Mouse (Mus musculus): Measurements from ENCODE around the gene Nr1d1.

Gene Nr1d1

DNA sequence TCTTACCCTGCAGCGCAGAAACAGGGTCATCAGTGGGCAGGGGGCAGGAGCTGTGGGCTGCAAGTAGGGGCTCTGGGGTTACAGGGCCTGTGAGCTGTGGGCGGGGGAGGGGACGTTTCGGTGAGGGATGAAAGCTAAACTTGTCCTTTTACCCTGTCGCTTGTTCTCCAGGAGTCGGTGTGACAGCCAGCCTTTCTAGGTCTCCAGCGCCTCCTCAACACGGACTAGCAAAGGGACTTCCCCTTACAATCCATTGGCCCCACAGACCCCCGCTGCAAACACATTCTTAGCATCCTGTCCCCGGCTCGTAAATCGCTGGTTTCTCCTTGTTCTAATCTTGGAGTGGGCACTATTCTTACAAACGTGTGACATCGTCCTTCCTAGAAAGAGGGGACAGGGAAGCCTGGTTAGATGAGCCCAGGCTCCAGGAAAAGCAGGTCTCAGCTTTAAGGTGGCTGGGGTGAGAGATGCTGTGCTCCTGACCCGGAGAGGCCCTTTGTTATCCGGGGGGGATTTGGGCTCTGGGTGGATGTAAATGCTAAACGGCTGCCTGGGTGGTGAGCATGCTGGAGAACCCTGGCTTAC lies 7.6 kb upstream of the Nr1d1 start:
- ChIA-PET POLR2A (interaction anchor here in 3 of 4 experiments (0.6 to 3.8 kb wide), 31 partner anchors 8 to 367 kb away, joined by 3 to 21 read pairs (median 4); partner anchors contain the start of genes Msl1 (in 2 of the 3), Thra (in 2 of the 3), Nr1d1 (in 1 of the 3) and Psmd3 (in 1 of the 3)), CTCF (interaction anchor here in 3 of 4 experiments (0.8 to 2.2 kb wide), 11 partner anchors 9 to 81 kb away, joined by 3 to 8 read pairs (median 3); partner anchors contain the start of genes Thra (in 2 of the 3) and Csf3 (in 1 of the 3))

DNA sequence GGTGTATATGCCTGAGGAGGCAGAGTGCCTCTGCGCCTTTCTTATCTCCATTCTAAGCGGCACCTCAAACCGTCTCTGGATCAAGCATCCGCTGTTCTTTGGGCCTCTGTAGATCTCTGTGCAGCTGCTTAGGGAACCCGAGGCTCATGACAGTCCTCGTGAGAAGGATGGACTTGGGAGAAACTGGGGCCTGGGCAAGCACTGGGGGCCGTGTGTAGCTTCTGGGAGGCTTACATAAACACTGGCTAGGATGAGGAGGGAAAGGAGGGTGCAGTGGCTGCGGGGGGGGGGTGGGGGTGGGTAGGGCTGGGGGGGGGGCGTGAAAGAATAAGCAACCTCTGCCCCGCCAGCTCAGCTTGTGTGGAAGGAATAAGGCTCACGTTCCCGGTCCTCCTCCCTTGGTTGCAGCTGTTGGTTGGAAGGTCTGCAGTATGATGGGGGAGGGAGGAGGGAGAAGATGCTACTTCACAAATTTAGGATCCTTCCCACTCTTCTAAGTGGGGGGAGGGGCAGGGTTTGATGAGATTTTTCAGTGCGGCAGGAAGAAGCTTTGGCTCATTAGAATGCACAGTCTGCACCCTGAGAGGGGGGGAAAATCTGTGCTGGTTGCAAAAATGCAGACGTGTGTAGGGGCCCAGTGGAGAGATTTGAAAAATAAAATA lies 6.8 kb upstream of the Nr1d1 start:
- ChIA-PET POLR2A (interaction anchor here (0.5 to 3.8 kb wide), 35 partner anchors 8 to 1538 kb away, joined by 3 to 21 read pairs (median 4); partner anchors contain the start of genes Msl1 (in 2 of the 4), Thra (in 2 of the 4), Eif1 (in 1 of the 4) and Nr1d1 (in 1 of the 4)), CTCF (interaction anchor here in 3 of 4 experiments (0.5 to 2.2 kb wide), 14 partner anchors 8 to 81 kb away, joined by 3 to 8 read pairs (median 3); partner anchors contain the start of genes Thra (in 2 of the 3) and Wipf2 (in 1 of the 3))

DNA sequence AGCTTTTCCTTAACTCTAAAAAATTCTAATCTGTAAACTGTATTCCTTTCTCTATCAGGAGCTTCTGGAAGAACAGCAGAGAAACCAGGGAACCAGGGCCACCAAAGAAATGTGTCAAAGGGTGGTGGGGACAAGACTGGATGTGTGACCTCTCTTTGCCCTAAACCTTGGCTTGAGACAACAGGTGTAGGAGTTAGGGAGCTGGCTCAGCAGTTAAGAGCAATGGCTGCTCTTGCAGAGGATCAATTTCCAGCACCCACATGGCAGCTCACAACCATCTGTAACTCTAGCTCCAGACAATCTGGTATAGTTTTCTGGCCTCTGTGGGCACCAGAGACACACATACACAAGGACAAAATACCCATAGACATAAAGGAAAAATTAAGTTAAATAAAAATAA lies 2.8 kb upstream of the Nr1d1 start:
- ChIA-PET CTCF (interaction anchor here (0.6 to 3.8 kb wide), 7 partner anchors 8 to 86 kb away, joined by 3 to 66 read pairs (median 6); no protein-coding TSS in a partner anchor), POLR2A (interaction anchor here in 3 of 4 experiments (0.7 to 7.4 kb wide), 14 partner anchors 8 to 191 kb away, joined by 3 to 76 read pairs (median 12); partner anchors contain the start of genes Msl1 (in 1 of the 3) and Thra (in 1 of the 3))

DNA sequence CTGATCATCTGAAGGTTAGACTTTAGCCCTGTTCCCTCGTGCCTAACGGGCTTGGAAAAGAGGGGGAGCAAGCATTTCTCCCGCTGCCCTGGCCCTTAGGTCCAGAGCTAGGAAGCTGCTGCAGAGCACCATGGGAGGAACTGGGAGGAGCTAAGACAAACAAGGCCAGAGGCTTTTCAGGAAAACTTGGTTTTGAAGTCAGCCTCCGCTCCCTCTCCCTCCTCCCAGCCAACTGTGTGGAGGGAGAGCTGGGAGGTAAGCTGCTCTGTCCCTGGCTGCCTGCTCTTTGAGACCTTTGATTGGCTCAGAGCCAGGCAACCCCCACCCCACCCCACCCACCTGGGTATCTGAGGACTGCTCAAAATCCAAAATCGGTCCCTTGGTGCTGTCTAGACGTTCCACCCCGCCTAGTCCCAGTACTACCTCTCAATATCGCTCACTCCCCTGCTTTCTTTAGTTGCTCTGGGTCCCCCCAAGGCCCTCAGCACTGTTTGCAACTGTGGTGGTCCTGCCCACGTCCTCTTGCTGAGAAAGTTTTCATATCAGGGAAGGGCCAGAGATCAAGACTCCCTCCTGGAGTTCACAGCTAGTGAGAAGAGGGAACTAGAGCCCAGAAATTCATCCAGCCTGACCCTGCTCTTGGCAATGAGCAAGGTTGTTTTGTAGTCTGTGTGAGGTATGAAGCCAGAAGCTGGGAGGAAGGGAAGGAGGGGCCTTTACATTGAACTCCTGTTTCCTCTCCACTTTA lies 1.9 kb upstream of the Nr1d1 start:
- ChIA-PET POLR2A (interaction anchor here (0.5 to 7.4 kb wide), 47 partner anchors 9 to 978 kb away, joined by 3 to 76 read pairs (median 5); partner anchors contain the start of genes Psmd3 (in 2 of the 4), Thra (in 2 of the 4), Cdc6 (in 1 of the 4) and Lasp1 (in 1 of the 4)), CTCF (interaction anchor here (0.6 to 3.8 kb wide), 22 partner anchors 9 to 1293 kb away, joined by 3 to 66 read pairs (median 4); partner anchors contain the start of gene Mien1 (in 1 of the 4))

DNA sequence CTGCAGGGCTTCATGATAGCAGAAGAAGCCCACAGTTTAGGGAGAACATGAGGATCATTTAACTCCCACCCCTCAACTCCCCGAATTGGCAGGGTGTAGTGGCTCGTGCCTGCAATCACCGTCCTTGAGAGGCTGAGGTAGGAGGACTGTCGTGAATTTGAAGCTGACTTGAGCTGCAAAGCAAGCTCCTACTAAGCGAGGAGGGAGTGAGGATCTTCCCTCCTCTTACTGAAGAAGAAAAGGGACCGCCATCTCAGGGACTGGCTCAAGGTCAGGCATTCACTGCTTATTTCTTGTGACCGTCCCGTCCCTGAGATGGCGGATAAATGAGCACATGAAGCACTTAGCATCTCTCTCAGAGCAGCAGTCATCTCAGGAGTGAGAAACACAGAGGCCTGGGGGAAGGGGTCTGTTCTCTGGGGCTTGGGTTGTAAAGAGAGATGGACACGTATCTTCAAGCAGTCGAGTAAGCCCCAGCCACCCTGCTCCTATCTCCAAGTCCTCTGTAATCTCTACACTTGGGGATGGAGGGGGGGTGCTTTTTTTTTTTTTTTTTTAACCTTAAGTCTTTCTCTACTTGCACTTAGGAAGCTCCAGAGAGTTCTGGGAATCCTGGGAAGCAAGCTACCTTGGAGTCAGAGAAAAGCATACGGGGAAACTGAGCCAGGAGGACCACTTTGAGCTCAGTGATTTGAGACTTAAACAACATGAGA lies 1.1 kb upstream of the Nr1d1 start:
- ChIA-PET POLR2A (interaction anchor here (0.6 to 7.4 kb wide), 58 partner anchors 7 to 1841 kb away, joined by 3 to 76 read pairs (median 5); partner anchors contain the start of genes Psmd3 (in 2 of the 4), Thra (in 2 of the 4), Cdc6 (in 1 of the 4) and Lasp1 (in 1 of the 4)), CTCF (interaction anchor here (0.6 to 3.8 kb wide), 25 partner anchors 9 to 1294 kb away, joined by 3 to 66 read pairs (median 4); partner anchors contain the start of gene Mien1 (in 1 of the 4))

DNA sequence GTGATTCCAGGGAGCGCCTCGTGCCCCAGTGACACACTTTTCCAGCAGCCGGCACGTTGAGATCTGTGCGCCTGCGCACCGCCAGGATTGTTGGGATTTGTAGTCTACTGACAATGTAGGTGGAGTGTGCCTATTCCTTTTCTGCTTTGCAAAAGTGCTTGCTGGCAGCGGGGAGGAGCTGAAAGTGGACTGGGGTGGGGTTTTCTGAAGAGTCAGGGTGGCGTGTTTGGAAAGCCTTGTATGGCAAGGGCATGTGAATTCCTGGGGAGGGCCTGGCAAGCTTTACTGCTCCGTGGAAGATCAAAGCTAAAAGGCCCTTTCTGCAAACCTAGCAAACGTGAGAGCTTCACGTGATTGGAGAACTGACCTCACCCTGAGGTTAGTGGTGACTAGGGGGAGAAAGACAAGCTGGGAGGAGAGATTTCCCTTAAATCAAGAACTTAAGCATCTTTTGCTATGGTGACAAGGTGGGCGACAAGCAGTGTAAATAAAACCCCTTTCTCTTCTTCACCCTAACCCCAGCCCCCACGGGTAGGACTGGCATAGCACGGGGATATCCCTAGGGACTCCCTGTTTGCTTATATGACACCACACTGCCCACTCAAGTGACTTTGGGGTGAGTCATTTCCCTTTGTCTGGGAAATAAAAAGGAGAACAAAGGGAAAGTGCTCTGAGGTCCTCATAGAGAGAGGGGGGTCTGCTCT lies 367 bp upstream of the Nr1d1 start:
- CTCF ChIA-PET: interaction anchor here (0.5 to 3.8 kb wide), 16 partner anchors 8 to 186 kb away, joined by 3 to 66 read pairs (median 4); no protein-coding TSS in a partner anchor
- POLR2A ChIA-PET: interaction anchor here (0.6 to 7.4 kb wide), 44 partner anchors 8 to 1851 kb away, joined by 3 to 76 read pairs (median 6); partner anchors contain the start of genes Msl1 (in 2 of the 4), Ormdl3 (in 2 of the 4), Psmd3 (in 2 of the 4) and Thra (in 2 of the 4)

DNA sequence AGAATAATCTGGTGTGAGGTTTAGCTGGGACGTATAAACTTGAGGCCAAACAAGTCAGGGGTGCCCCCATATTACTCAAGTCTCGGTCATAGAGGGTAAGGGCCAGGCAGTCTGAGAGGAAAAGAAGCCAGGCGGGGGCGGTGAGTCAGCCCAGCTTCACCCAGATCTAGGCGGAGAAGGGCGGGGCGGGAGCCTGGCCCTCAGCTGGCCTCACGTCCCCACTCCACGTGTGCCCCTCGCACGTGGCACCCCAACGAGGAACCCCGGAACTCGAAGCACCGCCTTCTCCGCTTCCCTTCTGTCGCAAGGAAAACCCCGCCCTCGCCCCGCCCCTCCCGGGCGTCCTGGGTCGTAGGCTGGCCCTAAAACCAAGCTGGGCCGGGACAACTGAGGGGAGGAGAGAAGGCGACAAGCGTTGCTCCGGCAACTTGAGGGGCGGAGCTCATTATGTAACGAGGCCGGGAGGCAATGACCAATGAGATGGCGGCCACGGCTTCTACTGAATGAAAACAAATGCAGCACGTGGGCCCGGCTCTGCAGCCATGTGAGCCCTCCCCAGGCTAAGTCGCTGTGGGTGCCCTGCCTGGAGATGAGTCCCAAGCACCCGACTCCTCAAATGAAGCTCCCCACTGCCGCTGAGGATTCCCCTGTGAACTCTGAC lies 1.4 kb downstream of the Nr1d1 start:
- ChIA-PET POLR2A (interaction anchor here (0.7 to 7.4 kb wide), 52 partner anchors 9 to 289 kb away, joined by 3 to 76 read pairs (median 5); partner anchors contain the start of genes Ormdl3 (in 2 of the 4), Cdc6 (in 1 of the 4), Gjd3 (in 1 of the 4) and Med24 (in 1 of the 4)), CTCF (interaction anchor here (0.6 to 3.6 kb wide), 23 partner anchors 9 to 187 kb away, joined by 3 to 34 read pairs (median 5); partner anchors contain the start of gene Ormdl3 (in 1 of the 4))

DNA sequence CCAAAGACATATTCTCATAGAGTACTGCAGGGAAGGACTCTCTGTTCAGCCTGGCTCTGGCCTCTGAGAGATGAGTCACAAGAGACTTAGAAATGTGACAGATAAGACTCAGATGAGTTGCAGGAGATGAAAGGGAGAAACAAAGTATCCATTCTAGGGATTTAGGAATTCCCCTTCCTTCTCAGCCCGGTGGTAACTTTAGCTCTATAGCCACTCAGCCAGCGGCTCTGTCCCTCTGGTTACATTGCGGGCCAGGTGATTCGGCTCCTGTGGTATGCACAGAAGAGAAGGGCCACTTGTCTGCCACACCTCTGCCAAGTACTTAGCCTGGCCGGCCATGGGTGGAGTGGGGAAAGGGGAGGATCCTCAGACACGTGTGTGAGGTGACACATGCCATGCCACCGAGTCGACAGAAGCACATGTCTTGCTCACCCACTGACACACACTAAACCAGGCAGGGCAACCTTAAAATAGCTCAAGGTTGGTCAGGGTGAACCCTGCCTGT lies 2.4 kb downstream of the Nr1d1 start:
- POLR2A ChIA-PET: interaction anchor here in 2 of 4 experiments (0.9 to 7.4 kb wide), 17 partner anchors 9 to 169 kb away, joined by 3 to 76 read pairs (median 12); partner anchors contain the start of gene Thra (in 1 of the 2)
- CTCF ChIA-PET: interaction anchor here in 2 of 4 experiments (0.8 to 3.0 kb wide), 8 partner anchors 10 to 57 kb away, joined by 3 to 34 read pairs (median 7); no protein-coding TSS in a partner anchor

DNA sequence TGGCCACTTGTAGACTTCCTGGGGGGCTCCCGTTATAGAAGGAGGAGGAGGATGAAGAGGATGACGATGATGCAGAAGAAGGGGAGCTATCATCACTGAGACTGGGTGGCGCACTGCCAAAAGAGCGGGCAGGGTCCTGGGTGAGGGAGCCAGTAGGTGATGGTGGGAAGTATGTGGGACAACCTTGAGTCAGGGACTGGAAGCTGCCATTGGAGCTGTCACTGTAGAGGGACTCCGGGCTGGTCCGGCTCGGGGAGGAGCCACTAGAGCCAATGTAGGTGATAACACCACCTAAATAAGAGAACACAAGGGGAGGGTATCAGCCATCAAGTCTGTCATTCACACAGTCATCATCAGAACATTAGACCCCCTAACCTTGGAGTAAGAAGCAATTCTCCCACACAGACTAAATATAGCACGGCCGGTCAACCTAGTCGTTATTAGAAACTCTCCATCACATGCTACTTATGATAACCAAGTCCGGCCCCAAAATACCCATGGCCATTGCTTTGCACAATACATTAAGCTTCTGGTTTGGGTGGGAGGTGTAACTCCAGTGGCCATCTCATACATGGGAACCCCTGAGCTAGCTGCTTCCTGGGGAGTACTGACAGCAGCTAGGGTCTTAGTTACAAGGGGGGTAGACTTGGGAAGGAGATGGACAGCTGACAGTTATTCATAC lies 3.1 kb downstream of the Nr1d1 start:
- CTCF ChIA-PET: interaction anchor here in 3 of 4 experiments (0.6 to 3.0 kb wide), 9 partner anchors 9 to 261 kb away, joined by 3 to 34 read pairs (median 6); no protein-coding TSS in a partner anchor
- POLR2A ChIA-PET: interaction anchor here in 3 of 4 experiments (0.6 to 7.4 kb wide), 14 partner anchors 8 to 477 kb away, joined by 3 to 76 read pairs (median 4); partner anchors contain the start of gene Thra (in 1 of the 3)

DNA sequence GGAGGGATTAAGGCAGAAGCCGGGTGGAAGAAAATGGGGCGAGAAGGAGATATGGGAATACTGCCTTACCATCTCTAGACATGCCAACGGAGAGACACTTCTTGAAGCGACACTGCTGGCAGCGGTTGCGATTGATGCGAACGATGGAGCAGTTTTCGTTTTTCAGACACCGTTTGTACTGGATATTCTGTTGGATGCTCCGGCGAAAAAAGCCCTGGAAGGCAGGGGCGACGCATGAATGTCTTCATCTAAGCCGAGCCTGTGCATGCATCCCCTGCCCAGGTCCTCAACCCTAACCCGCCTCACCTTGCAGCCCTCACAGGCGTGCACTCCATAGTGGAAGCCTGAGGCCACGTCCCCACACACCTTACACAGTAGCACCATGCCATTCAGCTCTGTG lies 4.0 kb downstream of the Nr1d1 start:
- ChIA-PET CTCF (interaction anchor here in 2 of 4 experiments (0.7 to 0.9 kb wide), 2 partner anchors 27 to 70 kb away, joined by 3 to 8 read pairs; partner anchors contain the start of gene Csf3 (in 1 of the 2)), POLR2A (interaction anchor here in 2 of 4 experiments (0.6 to 7.4 kb wide), 6 partner anchors 8 to 476 kb away, joined by 3 to 76 read pairs (median 36); partner anchors contain the start of gene Thra (in 1 of the 2))

DNA sequence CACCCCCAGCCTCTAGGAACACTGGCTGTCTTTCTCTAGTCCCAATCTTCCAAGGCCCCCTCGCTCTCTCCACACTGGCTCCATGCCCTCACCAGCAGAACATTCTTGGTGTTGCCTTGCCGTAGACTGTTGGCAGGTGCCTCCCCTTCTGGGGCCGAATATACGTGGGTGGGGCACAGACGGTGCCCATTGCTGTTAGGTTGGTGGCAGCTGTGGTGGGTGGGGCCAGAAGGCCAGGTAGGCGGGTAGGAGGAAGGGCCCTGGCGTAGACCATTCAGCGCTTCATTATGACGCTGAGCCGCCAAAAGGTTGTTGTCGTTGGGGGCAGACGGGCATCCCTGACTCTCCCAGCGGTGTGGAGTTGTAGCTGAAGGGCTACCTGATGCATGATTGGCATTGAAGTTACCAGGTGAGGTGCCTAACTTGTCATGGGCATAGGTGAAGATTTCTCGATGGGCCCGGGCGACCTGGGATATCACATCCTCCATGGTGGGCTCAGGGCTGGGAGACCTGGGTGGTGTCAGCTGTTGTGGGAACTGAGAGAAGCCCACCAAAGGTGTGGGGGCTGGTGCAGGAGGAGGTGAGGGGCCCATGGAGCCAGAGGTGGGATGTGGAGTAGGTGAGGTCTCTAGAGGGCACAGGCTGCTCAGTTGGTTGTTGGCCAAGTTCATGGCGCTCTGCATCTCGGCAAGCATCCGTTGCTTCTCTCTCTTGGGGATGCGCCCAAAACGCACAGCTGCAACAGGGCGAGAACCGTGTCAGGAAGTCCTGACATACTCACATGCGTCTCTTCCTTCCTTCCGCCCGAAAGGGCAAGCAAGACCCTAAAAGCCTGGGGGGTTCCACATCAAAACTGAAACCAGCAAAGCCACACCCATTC lies 4.8 kb downstream of the Nr1d1 start:
- CTCF ChIA-PET: interaction anchor here in 2 of 4 experiments (0.7 to 1.3 kb wide), 4 partner anchors 16 to 70 kb away, joined by 3 to 8 read pairs (median 6); partner anchors contain the start of gene Csf3 (in 1 of the 2)

DNA sequence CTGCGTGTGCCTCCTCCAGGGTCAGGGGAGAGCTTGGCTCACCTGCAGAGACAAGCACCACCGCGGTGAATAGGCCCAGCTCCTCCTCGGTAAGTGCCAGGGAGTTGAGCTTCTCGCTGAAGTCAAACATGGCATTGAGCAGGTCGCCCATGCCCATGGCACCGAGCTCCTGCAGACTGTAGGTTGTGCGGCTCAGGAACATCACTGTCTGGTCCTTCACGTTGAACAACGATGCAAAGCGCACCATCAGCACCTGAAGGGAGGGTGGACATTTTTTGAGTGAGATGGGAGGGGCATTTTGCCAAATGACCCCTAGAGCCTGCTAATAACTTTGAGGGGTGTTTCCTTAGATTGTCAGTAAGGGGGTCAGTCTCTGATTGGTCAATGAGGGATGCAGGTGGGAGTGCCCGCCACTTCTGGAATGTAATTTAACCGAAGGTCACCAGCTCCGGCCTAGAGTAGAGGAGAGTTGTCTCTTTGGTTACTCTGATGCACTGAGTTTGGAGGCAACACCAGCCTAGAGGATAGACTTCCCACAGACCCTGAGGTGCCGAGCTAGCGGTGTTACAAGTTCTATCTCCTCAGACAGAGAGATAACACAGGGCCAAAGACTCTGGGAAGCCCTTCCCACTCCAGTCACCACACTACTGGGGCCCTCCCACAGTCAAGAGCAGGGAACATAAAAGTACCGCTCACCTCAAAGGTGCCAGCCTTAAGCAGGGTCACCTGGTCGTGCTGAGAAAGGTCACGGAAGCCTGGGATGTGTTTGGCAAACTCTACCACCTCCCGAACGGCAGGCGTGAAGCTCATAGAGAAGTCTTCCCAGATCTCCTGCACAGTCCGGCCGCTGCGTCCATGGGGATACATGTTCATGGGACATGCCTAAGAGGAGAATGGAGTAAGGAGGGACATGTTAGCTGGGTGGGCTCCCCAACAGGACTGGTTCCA lies 5.9 kb downstream of the Nr1d1 start:
- ChIA-PET POLR2A (interaction anchor here in 3 of 4 experiments (0.6 to 2.0 kb wide), 11 partner anchors 7 to 61 kb away, joined by 3 to 13 read pairs (median 5); partner anchors contain the start of gene Thra (in 2 of the 3)), CTCF (interaction anchor here in 3 of 4 experiments (0.9 to 1.3 kb wide), 5 partner anchors 10 to 51 kb away, joined by 3 to 8 read pairs (median 4); no protein-coding TSS in a partner anchor)

More for the DNA sequence above, 4.8 kb downstream of the Nr1d1 start:
- POLR2A ChIA-PET: interaction anchor here in 2 of 4 experiments (0.6 to 1.8 kb wide), 3 partner anchors 12 to 20 kb away, joined by 3 to 9 read pairs (median 3); no protein-coding TSS in a partner anchor

Measured in embryonic stem cell, embryonic (primary cell).